Mouse (Mus musculus) left cerebral cortex, postnatal 10 days (tissue): ENCODE measurements at regions not wholly inside any gene's neighbourhood (a gene's known extent, or its start where the extent isn't known, plus 50 kb on each side); places are given as distances from the start of the nearest gene placed in this dataset.
"Not testable (repeated sequence)": the region's sequence is repeated elsewhere in the genome, so short reads cannot be mapped to it uniquely, and the experiment has no call there.

ENCODE experiments used
- DNase-seq, 2 experiments: peaks; one replicate each; pipeline ENCODE4 v3.0.0; 2021 to 2022; ENCODE audit warnings: low spot score in 2 of 2, mixed read lengths in 1 of 2; ENCODE audit errors: extremely low spot score in 1 of 2
- intact Hi-C: fragments of 180-260 bp; cut with DNase I; formaldehyde crosslinking; loops from one replicate; pipeline ENCODE4 v1.15.1; 2025

DNA sequence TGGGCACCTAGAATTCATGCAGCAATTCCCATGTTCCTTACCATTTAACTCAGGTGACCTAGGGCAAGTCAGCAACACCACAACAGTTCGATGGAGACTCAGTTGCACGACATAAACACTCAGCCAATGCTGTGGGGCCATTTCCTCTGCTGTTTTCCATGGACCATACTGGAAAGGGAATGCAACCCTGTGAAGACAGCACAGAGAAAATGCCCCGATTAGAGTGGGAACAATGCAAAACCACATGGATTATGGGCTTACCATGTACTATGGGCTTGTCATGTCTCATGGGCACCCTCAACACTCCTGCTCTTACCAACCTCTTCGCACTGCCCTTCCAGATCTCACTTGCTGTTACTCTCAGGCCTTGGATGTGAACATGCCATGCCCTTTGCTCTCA, 207.6 kb downstream of the Snurf start:
- DNase-seq, intact Hi-C loops: not testable (repeated sequence)

DNA sequence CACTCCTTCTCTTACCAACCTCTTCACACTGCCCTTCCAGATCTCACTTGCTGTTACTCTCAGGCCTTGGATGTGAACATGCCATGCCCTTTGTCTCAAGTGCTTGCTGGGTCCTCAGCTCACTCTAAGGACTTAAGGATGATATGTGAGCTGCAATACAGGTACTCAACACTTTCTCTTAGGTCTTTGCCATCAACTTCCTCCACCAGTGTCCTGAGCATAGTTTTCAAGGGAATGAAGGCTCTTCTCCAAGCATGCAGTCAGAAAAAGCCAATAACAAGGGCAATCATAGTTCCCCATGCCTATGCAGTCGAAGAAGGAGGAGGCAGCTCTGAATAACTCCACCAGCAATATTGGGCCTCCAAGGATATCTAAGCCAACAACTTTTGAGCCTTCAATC, 235.1 kb downstream of the Snurf start:
- DNase-seq, intact Hi-C loops: not testable (repeated sequence)

DNA sequence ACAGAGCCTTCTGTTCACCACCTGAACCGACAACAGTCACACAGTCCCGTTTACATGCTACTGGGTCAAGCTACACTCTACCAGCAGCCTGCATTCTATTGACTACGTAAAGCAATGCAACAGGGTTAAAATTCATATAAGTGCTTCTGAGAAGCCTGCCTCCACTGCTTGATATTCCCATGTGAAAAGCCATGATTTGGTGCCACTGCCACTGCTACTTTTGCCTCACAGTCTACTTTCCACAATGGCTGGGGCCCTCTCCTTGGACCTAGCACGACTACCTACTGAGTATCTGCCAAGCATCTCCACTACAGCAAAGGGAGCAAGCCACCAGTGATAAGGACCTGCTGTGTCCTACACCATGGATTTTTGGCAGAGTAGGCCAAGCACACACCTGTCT, 236.2 kb downstream of the Snurf start:
- intact Hi-C loops, DNase-seq: not testable (repeated sequence)

DNA sequence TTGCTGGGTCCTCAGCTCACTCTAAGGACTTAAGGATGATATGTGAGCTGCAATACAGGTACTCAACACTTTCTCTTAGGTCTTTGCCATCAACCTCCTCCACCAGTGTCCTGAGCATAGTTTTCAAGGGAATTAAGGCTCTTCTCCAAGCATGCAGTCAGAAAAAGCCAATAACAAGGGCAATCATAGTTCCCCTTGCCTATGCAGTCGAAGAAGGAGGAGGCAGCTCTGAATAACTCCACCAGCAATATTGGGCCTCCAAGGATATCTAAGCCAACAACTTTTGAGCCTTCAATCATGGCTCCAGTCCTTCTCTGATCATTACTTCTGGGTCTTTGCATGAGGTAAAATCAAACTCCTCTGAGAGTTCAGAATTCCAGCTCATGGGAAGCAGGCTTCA, 237.5 kb downstream of the Snurf start:
- peak in 1 of 2 experiments; percentile 0 for DNase-seq
- intact Hi-C loops, result not testable (repeated sequence)
